Mouse (Mus musculus): ENCODE data around the gene Tmem125. TPM values are rescaled to one million over a fixed set of nuclear protein-coding genes. Genes with fewer than 3 reads are reported as not detected.

Tmem125 gene
- polyA plus RNA-seq, 1 experiment from 2014 or later, result 0.32 TPM

- no peaks in the 10 kb centered on the region for H3K9me3 ChIP-seq (ENCODE audit: control insufficient read depth, low read length)
- no peak overlapping the region for H3K9ac ChIP-seq (ENCODE audit: low read length)
- no peaks in the 10 kb centered on the region; the same call in 1 of the 2 replicates for H3K4me1 ChIP-seq (replicated peaks; ENCODE audit: control insufficient read depth, insufficient read depth, low read length)
- H3K27ac ChIP-seq (ENCODE audit: low read depth, low read length), result no peak overlapping the region
- ATAC-seq (replicated peaks; ENCODE audit: low FRiP score), result no peak
- no peak overlapping the region for H3K4me2 ChIP-seq (ENCODE audit: low read depth, low read length, severe bottlenecking)
- DNase-seq (ENCODE audit: low spot score), result no peak
- WGBS, result 81% methylated on average over 5 of the region's 5 CpGs
- no peak overlapping the region for H3K4me3 ChIP-seq (ENCODE audit: low read depth, low read length)
- no peaks in the 10 kb centered on the region for H3K36me3 ChIP-seq (ENCODE audit: control insufficient read depth, insufficient read depth, low read length)
- no peaks in the 10 kb centered on the region for H3K27me3 ChIP-seq (ENCODE audit: control insufficient read depth, insufficient read depth, low read length)
Observed at GRCm38 (mm10) chr4:118532663-118533062, 11.2 kb downstream of the Tmem125 start.

- ATAC-seq (replicated peaks; ENCODE audit: low FRiP score) (no peak), DNase-seq (ENCODE audit: low spot score) (no peak)
- no peak overlapping the region for H3K4me3 ChIP-seq (ENCODE audit: low read depth, low read length)
- H3K27me3 ChIP-seq (ENCODE audit: control insufficient read depth, insufficient read depth, low read length), result no peaks in the 10 kb centered on the region
- 83% methylated on average over 6 of the region's 6 CpGs for WGBS
- no peak overlapping the region for H3K9ac ChIP-seq (ENCODE audit: low read length)
- H3K9me3 ChIP-seq (ENCODE audit: control insufficient read depth, low read length), result no peaks in the 10 kb centered on the region
- no peaks in the 10 kb centered on the region; the same call in 1 of the 2 replicates for H3K4me1 ChIP-seq (replicated peaks; ENCODE audit: control insufficient read depth, insufficient read depth, low read length)
- no peak overlapping the region for H3K27ac ChIP-seq (ENCODE audit: low read depth, low read length)
- H3K36me3 ChIP-seq (ENCODE audit: control insufficient read depth, insufficient read depth, low read length), result no peaks in the 10 kb centered on the region
- no peak overlapping the region for H3K4me2 ChIP-seq (ENCODE audit: low read depth, low read length, severe bottlenecking)
Observed at GRCm38 (mm10) chr4:118527720-118528119, 16.1 kb downstream of the Tmem125 start.

- ATAC-seq (replicated peaks; ENCODE audit: low FRiP score) (no peak), DNase-seq (ENCODE audit: low spot score) (no peak)
- no peaks in the 10 kb centered on the region for H3K36me3 ChIP-seq (ENCODE audit: control insufficient read depth, insufficient read depth, low read length)
- no peaks in the 10 kb centered on the region for H3K27me3 ChIP-seq (ENCODE audit: control insufficient read depth, insufficient read depth, low read length)
- H3K27ac ChIP-seq (ENCODE audit: low read depth, low read length), result no peak overlapping the region
- H3K9me3 ChIP-seq (ENCODE audit: control insufficient read depth, low read length), result no peaks in the 10 kb centered on the region
- 39% methylated on average over 5 of the region's 5 CpGs for WGBS
- no peak overlapping the region for H3K4me3 ChIP-seq (ENCODE audit: low read depth, low read length)
- no peaks in the 10 kb centered on the region; the same call in 1 of the 2 replicates for H3K4me1 ChIP-seq (replicated peaks; ENCODE audit: control insufficient read depth, insufficient read depth, low read length)
- no peak overlapping the region for H3K4me2 ChIP-seq (ENCODE audit: low read depth, low read length, severe bottlenecking)
- H3K9ac ChIP-seq (ENCODE audit: low read length), result no peak overlapping the region
Observed at GRCm38 (mm10) chr4:118527335-118527681, 16.5 kb downstream of the Tmem125 start.

GRCm38 (mm10) chr4:118526408-118527334 lies 17.2 kb downstream of the Tmem125 start, which contains the start of gene 2610528J11Rik:
2610528J11Rik (plus strand) TSS chr4:118526999.
- Histone ChIP-seq H3K27ac (ENCODE audit: low read depth, low read length) (no peak within 1 kb of the TSS), H3K36me3 (ENCODE audit: control insufficient read depth, insufficient read depth, low read length) (no peaks in the 10 kb centered on the region), H3K4me2 (ENCODE audit: low read depth, low read length, severe bottlenecking) (no peak within 1 kb of the TSS), H3K4me3 (ENCODE audit: low read depth, low read length) (no peak within 1 kb of the TSS), H3K27me3 (ENCODE audit: control insufficient read depth, insufficient read depth, low read length) (no peaks in the 10 kb centered on the region), H3K9me3 (ENCODE audit: control insufficient read depth, low read length) (no peaks in the 10 kb centered on the region), H3K9ac (ENCODE audit: low read length) (no peak within 1 kb of the TSS), H3K4me1 (replicated peaks; ENCODE audit: control insufficient read depth, insufficient read depth, low read length) (no peaks in the 10 kb centered on the region; the same call in 1 of the 2 replicates)
- DNase-seq (ENCODE audit: low spot score) (no peak), ATAC-seq (replicated peaks; ENCODE audit: low FRiP score) (no peak)
- 30% methylated on average over 17 of the region's 17 CpGs for WGBS

- H3K4me2 ChIP-seq (ENCODE audit: low read depth, low read length, severe bottlenecking), result no peak overlapping the region
- no peaks in the 10 kb centered on the region for H3K9me3 ChIP-seq (ENCODE audit: control insufficient read depth, low read length)
- H3K36me3 ChIP-seq (ENCODE audit: control insufficient read depth, insufficient read depth, low read length), result no peaks in the 10 kb centered on the region
- H3K4me1 ChIP-seq (replicated peaks; ENCODE audit: control insufficient read depth, insufficient read depth, low read length), result no peaks in the 10 kb centered on the region
- no peak overlapping the region for H3K4me3 ChIP-seq (ENCODE audit: low read depth, low read length)
- 63% methylated on average over 3 of the region's 3 CpGs for WGBS
- H3K27me3 ChIP-seq (ENCODE audit: control insufficient read depth, insufficient read depth, low read length), result no peaks in the 10 kb centered on the region
- DNase-seq (ENCODE audit: low spot score), result no peak
- no peak overlapping the region for H3K9ac ChIP-seq (ENCODE audit: low read length)
- ATAC-seq (replicated peaks; ENCODE audit: low FRiP score), result no peak
- H3K27ac ChIP-seq (ENCODE audit: low read depth, low read length), result no peak overlapping the region
Observed at GRCm38 (mm10) chr4:118525779-118526178, 18.1 kb downstream of the Tmem125 start.

- Histone ChIP-seq H3K4me1 (replicated peaks; ENCODE audit: control insufficient read depth, insufficient read depth, low read length) (no peaks in the 10 kb centered on the region), H3K27me3 (ENCODE audit: control insufficient read depth, insufficient read depth, low read length) (no peaks in the 10 kb centered on the region), H3K9ac (ENCODE audit: low read length) (no peak overlapping the region), H3K9me3 (ENCODE audit: control insufficient read depth, low read length) (no peaks in the 10 kb centered on the region), H3K4me2 (ENCODE audit: low read depth, low read length, severe bottlenecking) (no peak overlapping the region), H3K36me3 (ENCODE audit: control insufficient read depth, insufficient read depth, low read length) (no peaks in the 10 kb centered on the region), H3K27ac (ENCODE audit: low read depth, low read length) (no peak overlapping the region), H3K4me3 (ENCODE audit: low read depth, low read length) (no peak overlapping the region)
- ATAC-seq (replicated peaks; ENCODE audit: low FRiP score), result no peak
- 83% methylated on average over 7 of the region's 7 CpGs for WGBS
- no peak for DNase-seq (ENCODE audit: low spot score)
Observed at GRCm38 (mm10) chr4:118523976-118524375, 19.9 kb downstream of the Tmem125 start.

GRCm38 (mm10) chr4:118522248-118522647 lies 21.6 kb downstream of the Tmem125 start:
- 88% methylated on average over 7 of the region's 7 CpGs for whole genome bisulfite sequencing
- Histone ChIP-seq H3K27ac (ENCODE audit: low read depth, low read length) (no peak overlapping the region), H3K9ac (ENCODE audit: low read length) (no peak overlapping the region), H3K4me2 (ENCODE audit: low read depth, low read length, severe bottlenecking) (no peak overlapping the region), H3K36me3 (ENCODE audit: control insufficient read depth, insufficient read depth, low read length) (no peaks in the 10 kb centered on the region), H3K9me3 (ENCODE audit: control insufficient read depth, low read length) (no peaks in the 10 kb centered on the region), H3K27me3 (ENCODE audit: control insufficient read depth, insufficient read depth, low read length) (no peaks in the 10 kb centered on the region), H3K4me3 (ENCODE audit: low read depth, low read length) (no peak overlapping the region), H3K4me1 (replicated peaks; ENCODE audit: control insufficient read depth, insufficient read depth, low read length) (0 out of 2 replicates have a peak, but pooled peaks cover 1% of the 10 kb centered on the region)
- ATAC-seq (replicated peaks; ENCODE audit: low FRiP score) (no peak), DNase-seq (ENCODE audit: low spot score) (no peak)

- no peak for DNase-seq (ENCODE audit: low spot score)
Observed at GRCm38 (mm10) chr4:118518208-118518607, 25.6 kb downstream of the Tmem125 start.

More at GRCm38 (mm10) chr4:118518208-118518607, 25.6 kb downstream of the Tmem125 start:
- Histone ChIP-seq H3K4me1 (replicated peaks; ENCODE audit: control insufficient read depth, insufficient read depth, low read length) (0 out of 2 replicates have a peak, but pooled peaks cover 3% of the 10 kb centered on the region), H3K27me3 (ENCODE audit: control insufficient read depth, insufficient read depth, low read length) (no peaks in the 10 kb centered on the region), H3K4me2 (ENCODE audit: low read depth, low read length, severe bottlenecking) (no peak overlapping the region), H3K9ac (ENCODE audit: low read length) (no peak overlapping the region), H3K4me3 (ENCODE audit: low read depth, low read length) (no peak overlapping the region), H3K27ac (ENCODE audit: low read depth, low read length) (no peak overlapping the region), H3K9me3 (ENCODE audit: control insufficient read depth, low read length) (no peaks in the 10 kb centered on the region), H3K36me3 (ENCODE audit: control insufficient read depth, insufficient read depth, low read length) (no peaks in the 10 kb centered on the region)
- WGBS, result 71% methylated on average over 5 of the region's 5 CpGs
- no peak for ATAC-seq (replicated peaks; ENCODE audit: low FRiP score)
